Mouse (Mus musculus): ENCODE measurements at regions not wholly inside any gene's neighbourhood (a gene's known extent, or its start where the extent isn't known, plus 50 kb on each side); places are given as distances from the start of the nearest gene placed in this dataset.
A peak's percentile ranks its signal among the peaks of the same experiment; 100 is the strongest.

DNA sequence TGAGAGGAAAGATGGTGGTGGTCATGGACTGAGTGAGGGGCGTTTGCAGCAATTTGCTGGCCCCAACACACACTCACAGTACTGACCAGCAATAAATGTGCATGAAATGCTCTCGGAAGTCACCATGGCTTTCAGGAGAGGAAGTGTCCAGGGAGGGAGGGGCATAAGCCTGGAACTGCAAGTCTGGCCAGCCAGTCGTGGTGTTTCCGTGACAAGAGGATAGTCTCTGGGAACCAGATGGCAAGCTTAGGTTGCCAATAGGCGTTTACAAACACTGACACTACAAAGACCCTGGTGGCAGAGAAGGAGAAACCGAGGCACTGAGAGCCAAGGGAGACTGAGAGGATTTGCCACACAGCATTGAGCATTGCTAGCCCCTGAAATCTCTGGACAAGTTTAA, 132.3 kb upstream of the 1600014C23Rik start:
- no peak for DNase-seq

GRCm38 (mm10) chr17:45863471-45864205, 130.0 kb upstream of the 1600014C23Rik start:
- no peak for DNase-seq

GRCm38 (mm10) chr17:45863031-45863430, 129.4 kb upstream of the 1600014C23Rik start:
- DNase-seq = no peak

DNA sequence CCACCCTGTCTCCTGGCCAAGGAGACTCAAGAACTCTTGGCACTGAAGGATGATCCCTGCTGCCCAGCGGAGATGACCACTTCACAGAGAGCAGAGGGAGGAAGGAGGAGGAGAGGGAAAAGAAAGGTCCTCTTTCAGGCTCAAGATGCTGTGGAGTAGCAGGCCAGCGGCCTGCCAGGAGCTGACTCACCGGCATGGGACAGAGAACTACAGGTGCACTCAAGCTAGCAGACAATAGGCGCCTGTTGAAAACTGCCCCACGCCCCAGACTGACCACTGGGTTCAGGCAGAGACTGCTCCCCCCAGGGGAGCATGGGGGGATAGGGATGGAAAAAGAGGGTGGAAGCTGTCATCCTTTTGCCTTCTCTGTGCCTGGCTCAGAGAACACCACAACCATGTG, 125.8 kb upstream of the 1600014C23Rik start:
- peak; percentile 23 to 44 for DNase-seq

DNA sequence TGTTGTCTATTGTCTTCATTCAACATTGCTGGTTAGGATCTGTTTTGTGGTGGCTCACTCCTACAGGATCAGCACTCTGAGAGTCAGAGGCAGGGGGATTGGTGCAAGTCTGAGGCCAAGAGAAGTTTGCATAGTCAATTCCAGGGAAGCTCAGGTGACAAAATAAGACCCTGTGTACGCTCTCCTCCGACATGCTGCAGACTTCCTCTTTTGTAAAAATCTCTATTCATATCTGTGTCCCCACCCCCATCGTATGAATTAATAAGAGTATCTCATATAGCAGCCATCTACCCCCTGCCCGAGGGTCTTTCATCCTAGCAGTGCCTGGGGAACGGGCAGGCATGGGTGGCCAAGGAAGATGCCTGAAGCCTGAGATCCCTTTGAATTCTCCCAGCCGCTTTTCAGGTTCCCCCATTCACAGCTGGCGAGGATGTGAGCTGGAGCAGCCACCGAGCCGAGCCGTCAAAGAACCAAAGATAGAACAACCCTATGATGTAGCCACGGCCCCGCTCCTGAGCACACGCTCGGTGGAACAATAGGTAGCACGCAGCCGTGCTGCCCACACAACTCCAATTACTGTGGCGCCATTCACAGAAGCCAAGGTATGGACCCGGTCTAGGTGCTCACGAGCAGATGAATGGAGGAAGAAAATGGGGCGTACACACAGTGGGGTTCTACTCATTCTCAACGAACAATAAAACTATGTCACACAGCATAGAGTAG, 120.4 kb upstream of the 1600014C23Rik start:
- no peak for DNase-seq

- no peak for DNase-seq
These were observed 118.8 kb upstream of the 1600014C23Rik start for GRCm38 (mm10) chr17:45852402-45852801.

- no peak for DNase-seq
These were observed 118.2 kb upstream of the 1600014C23Rik start for GRCm38 (mm10) chr17:45851723-45852396.

GRCm38 (mm10) chr17:45850976-45851375, 117.3 kb upstream of the 1600014C23Rik start:
- DNase-seq = no peak

DNA sequence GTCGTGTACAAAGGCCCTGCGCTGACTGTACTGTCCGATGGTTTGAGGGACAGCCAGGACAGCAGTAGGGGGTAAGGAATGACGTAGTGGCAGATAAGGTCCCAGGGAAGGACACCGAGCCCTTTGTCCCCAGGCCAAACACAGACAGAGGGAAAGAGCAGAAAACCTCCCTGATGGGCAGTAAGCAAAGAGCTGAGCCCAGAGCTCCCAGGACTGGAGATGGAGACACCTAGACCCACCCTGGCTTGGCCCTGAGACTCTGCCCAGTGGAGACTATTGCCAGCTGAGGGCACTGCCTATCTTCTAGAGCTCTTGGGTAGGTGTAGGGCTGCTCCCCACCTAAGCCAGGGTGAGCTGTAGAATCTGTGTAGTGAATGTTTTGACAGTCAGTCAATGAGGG, 116.5 kb upstream of the 1600014C23Rik start:
- no peak for DNase-seq

GRCm38 (mm10) chr17:45848605-45849004, 115.0 kb upstream of the 1600014C23Rik start:
- DNase-seq = peak; percentile 34 to 58

- DNase-seq = no peak
These were observed 114.2 kb upstream of the 1600014C23Rik start for GRCm38 (mm10) chr17:45847701-45848378.

DNA sequence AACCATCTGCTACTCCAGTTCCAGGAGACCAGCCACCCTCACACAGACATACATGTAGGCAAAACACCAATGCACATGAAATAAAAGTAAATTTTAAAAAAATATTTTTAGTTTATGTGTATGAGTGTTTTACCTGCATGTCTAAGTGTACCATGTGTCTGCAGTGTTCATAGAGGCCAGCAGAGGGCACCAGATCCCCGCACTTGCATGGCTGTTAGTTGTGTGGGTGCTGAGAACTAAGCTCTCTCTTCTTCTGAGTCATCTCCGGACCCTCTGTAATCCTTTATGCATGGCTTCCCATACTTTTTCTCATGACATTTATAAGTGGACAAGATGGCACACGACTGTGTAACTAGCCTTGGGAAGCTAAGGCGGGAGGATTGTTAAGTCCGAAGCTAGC, 112.2 kb upstream of the 1600014C23Rik start:
- no peak for DNase-seq

DNA sequence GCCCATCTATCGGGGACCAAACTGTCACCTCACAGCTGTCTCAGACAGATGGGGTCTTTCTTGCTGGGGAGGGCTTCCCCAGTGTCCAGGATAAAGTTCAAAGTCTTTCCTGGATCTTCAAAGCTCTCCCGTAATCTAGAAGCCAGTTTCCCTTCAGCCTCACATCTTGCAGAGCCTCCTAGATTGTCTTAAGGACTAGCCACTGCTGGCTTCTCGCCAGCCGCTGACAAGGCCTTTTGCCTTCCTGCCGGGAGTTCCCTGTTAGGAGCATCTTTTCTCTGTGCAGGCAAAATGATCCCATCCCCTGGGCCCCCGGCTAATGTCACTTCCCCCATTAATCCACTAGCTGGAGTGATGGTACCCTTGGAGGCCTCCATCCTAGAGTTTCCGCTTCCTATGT, 103.1 kb upstream of the 1600014C23Rik start:
- no peak for DNase-seq

DNA sequence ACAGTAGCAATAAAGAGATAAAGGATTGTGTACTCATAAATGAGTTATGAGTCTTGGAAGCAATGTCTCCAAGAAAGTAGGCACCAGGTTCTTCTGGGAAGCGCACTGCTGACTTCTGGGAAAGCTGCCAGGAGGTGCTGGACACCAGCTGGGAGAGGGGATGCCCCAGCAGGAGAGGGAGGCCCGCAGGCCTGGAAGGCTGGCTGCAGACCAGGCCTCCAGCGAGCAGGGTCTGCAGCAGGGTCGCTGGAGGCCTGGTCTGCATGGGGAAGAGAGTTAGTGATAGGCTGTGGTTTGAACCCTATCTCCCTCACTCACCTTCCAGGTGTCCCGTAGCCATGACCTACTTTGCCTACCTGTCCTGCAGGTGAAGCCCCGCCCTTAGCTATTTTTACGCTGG, 102.6 kb upstream of the 1600014C23Rik start:
- peak in 1 of 2 experiments; percentile 13 for DNase-seq

DNA sequence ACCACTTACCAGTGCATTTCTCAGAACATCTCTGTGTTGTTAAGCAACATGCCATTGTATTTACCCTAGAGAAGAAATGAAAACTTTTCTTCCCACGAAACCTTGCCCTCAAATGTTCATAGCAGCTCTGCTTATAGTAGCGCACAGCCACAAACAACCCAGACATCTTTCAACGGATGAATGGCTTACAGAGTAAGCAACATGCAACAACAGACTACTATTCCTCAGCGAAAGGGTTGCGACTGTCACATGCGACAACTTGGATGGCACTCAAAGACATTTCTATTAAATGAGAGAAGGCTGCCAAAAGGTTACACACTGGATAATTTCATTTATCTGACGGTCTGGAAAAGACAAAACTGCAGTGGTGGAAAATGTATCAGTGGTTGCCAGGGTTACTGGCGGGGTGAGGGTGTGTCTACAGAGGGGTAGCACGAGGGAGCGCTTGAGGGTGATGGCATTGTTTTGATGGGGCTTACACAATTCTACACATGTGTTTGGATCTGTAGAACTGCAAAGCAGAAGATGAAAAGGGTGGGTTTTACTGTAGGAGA, 101.0 kb upstream of the 1600014C23Rik start:
- DNase-seq = no peak

GRCm38 (mm10) chr17:45830324-45830723, 96.7 kb upstream of the 1600014C23Rik start:
- DNase-seq = no peak

GRCm38 (mm10) chr17:45829571-45829970, 95.9 kb upstream of the 1600014C23Rik start:
- DNase-seq = no peak

GRCm38 (mm10) chr17:45828843-45829242, 95.2 kb upstream of the 1600014C23Rik start:
- no peak for DNase-seq

DNA sequence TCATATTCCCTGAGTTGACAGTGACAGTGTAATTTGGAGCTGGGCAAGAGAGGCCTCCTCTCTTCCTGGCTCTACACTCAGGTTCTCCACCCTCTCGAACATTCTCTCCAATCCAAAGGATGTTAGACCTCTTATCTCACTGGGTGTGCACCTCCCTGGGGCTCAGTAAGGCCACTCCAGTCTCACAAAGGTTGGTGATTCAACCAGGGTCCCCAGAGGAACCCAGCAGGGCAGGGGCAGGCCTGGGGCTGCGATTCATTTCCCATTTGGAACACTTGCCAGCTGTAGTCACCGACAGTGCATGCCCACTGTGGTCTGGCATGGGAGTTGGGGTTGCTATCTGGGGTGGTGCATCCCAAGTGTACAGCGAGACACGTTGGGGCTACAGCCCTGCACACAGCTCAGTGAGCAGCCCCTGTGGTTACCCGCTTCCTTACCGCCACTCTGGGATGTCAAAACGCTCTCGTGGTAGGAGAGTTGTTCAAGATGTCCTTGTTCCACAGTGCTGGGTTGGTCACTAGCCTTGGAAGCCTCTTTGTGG, 94.7 kb upstream of the 1600014C23Rik start:
- no peak for DNase-seq

DNA sequence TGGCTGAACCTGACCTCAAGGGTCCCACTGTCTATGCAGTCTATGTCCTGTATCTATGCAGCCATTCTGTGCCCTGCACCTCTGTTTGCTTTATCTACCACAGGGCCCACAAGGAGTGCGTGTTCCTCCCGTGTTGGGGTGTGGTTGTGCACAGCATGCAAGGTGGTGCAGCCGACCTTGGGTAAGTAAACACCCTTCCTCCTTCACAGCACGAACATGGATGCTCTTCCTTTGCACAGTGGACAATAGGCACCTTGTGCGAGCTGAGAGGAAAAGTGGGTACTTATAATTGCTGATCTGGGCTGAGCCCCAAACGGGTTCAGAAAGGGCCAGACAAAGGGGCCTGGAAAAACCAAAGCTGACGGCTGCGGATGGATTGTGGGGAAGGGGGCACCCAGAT, 91.3 kb upstream of the 1600014C23Rik start:
- no peak for DNase-seq

GRCm38 (mm10) chr17:45823501-45823900, 89.9 kb upstream of the 1600014C23Rik start:
- DNase-seq = no peak

GRCm38 (mm10) chr17:45822427-45822826, 88.8 kb upstream of the 1600014C23Rik start:
- DNase-seq = no peak

- DNase-seq = no peak
These were observed 87.7 kb upstream of the 1600014C23Rik start for GRCm38 (mm10) chr17:45821356-45821755.

Data from lung, adult 18-20 months (tissue).